Mouse (Mus musculus) erythroid progenitor cell, adult 5-6 weeks (primary cell): ENCODE results near the gene Tmem178b. TPM values are rescaled to one million over a fixed set of nuclear protein-coding genes. Genes with fewer than 3 reads are reported as not detected.

Source experiments
- ATAC-seq: replicated peaks from 2 replicates; pipeline ENCODE4 v1.8.0; 2016; ENCODE audit warnings: moderate number of reproducible peaks, mild to moderate bottlenecking, moderate TSS enrichment, inconsistent platforms; ENCODE audit not compliant: poor library complexity, low FRiP score, severe bottlenecking
- total RNA-seq, 2 experiments: library from RNA; stranded (forward) in 1 of 2; stranded (reverse) in 1 of 2; fragments of 150-400 nt in 1 of 2; fragments of 186-747, 209-891 nt in 1 of 2; gene quantifications; 2 replicates each; pipeline versions ENCODE4 v1.2.3 to v1.2.4; 2015 to 2017; ENCODE audit warnings: low replicate concordance in 2 of 2

The Tmem178b gene
- total RNA-seq, 2 experiments from 2014 or later, result not detected

DNA sequence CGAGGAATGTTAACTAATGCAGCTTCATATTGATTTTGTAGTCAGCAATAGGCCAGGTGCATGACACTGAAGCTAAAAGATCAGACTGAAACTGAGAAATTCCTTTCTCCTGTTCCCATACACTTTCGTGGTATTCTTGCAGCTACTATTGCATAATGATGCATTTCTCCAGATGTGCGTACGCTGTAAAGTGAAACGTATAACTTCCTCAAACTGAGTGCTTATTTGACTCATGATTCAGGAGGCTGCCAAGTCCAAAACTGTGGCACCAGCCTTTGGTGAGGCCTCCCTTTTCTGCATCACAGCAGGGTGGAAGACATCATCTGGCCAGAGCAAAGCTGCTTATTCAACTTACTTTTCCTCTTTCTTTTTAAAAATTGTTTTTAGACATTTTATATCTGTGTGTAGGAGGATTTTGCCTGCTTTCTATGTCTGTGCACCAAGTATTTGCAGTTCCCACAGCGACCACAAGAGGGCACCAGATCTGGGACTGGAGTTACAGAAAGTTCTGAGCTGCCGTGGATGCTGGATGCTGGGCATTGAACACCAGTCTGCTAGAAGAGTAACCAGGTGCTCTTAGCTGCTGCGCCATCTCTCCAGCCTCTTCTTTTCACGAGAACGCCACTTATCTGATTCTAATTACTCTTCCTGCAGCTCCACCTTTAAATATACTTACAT, 362.9 kb downstream of the Tmem178b start:
- no peak for ATAC-seq

GRCm38 (mm10) chr6:40236841-40237765, 364.0 kb downstream of the Tmem178b start:
- no peak for ATAC-seq

DNA sequence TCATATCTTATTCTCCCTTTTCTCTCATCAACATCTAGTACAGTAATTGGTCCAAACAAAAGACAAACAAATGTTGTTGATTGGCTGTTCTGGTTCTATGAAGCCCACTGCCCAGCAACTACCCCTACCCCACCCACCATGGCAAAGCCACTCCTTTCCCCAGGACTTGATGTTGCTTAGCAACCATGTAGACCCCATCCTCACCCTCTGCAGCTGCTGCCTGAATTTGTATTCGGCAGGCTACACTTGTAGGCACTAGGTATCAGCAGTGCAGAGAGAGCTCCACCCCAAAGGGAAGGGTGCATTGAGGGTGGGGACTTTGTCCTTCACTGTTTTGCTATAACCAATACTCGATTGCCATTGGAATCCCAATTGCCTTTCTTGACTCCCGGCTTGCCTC, 365.8 kb downstream of the Tmem178b start:
- ATAC-seq, result no peak

GRCm38 (mm10) chr6:40240671-40241070, 367.6 kb downstream of the Tmem178b start:
- ATAC-seq, result no peak

- no peak for ATAC-seq
Observed at GRCm38 (mm10) chr6:40247398-40247946, 374.4 kb downstream of the Tmem178b start.

DNA sequence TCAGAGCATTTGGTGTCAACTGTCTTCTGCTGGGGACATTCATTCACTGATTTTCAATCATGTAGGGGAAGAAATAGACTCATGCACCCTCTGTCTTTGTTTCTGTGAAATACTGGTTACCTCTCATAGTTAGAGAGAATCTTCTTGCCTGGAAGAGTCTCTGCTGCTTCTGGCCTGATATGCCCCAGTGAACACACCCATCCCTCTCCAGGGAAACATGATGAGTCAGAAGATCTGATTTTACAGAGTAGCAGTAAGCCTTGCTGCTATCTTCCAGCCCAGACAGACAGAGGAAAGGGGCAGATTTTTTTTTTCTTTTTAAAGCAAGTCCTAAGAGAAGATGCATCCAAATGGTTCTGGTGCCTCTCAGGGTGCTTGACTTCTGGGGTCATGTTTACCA, 376.9 kb downstream of the Tmem178b start:
- ATAC-seq, result no peak

DNA sequence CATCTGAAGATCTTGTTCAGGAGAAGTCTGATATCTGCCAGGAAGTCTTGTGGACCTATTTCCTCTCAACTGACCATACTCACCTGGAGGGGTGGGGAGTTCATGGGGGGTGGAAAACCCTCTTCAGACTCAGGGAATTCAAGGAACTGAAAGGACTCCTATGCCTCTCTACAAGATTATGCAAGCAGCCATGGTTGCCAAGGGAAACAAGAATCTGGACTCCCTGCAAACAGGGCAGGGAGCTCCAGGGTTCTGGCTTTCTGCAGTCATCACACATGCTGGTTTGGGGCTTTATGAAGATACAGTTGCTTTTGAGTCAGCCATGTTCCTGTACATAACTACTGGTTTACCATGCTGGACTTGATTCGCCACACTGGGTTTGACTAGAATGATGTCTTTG, 390.6 kb downstream of the Tmem178b start:
- ATAC-seq, result no peak

- ATAC-seq, result no peak
Observed at GRCm38 (mm10) chr6:40300707-40301106, 427.6 kb downstream of the Tmem178b start.

GRCm38 (mm10) chr6:40303379-40303778, 430.3 kb downstream of the Tmem178b start:
- ATAC-seq, result no peak

Other genes with a start within 250 kb of the Tmem178b start
- gene Braf, start 147.8 kb upstream of the Tmem178b start, total RNA-seq (2015; ENCODE audit: low replicate concordance), result 11.5 and 24.3 TPM in 2 replicates
- 8.2 and 9.5 TPM in 2 replicates for gene Braf, start 147.8 kb upstream of the Tmem178b start, total RNA-seq (2017; ENCODE audit: low replicate concordance)
- gene Mrps33, start 62.3 kb upstream of the Tmem178b start, total RNA-seq (2015; ENCODE audit: low replicate concordance), result 17.3 and 49.5 TPM in 2 replicates
- gene Mrps33, start 62.3 kb upstream of the Tmem178b start, total RNA-seq (2017; ENCODE audit: low replicate concordance), result 6.2 and 18.6 TPM in 2 replicates